Mouse (Mus musculus): ENCODE data around the gene Utrn. TPM values are rescaled to one million over a fixed set of nuclear protein-coding genes. Genes with fewer than 3 reads are reported as not detected.

Gene Utrn
- polyA plus RNA-seq, 1 experiment: 5.7 TPM

GRCm38 (mm10) chr10:12756692-12757091 is 112.5 kb downstream of the Utrn start:
- Histone ChIP-seq H3K27me3 (ENCODE audit: control insufficient read depth, insufficient read depth, low read length) (no peaks in the 10 kb centered on the region), H3K27ac (ENCODE audit: control insufficient read depth, insufficient read depth, low read depth, low read length) (no peak overlapping the region), H3K4me1 (ENCODE audit: control insufficient read depth, insufficient read depth, low read length) (no peaks in the 10 kb centered on the region), H3K4me3 (ENCODE audit: control insufficient read depth, low read depth, low read length) (no peak overlapping the region), H3K36me3 (ENCODE audit: control insufficient read depth, insufficient read depth, low read length) (no peaks in the 10 kb centered on the region)
- no peak for TF ChIP-seq CTCF (IDR thresholded peaks at IDR 0.05; ENCODE audit: control insufficient read depth, insufficient read depth, insufficient replicate concordance, low read depth, low read length)
- no peak for TF ChIP-seq POLR2A (IDR thresholded peaks at IDR 0.05; ENCODE audit: control insufficient read depth, low read depth, low read length)

DNA sequence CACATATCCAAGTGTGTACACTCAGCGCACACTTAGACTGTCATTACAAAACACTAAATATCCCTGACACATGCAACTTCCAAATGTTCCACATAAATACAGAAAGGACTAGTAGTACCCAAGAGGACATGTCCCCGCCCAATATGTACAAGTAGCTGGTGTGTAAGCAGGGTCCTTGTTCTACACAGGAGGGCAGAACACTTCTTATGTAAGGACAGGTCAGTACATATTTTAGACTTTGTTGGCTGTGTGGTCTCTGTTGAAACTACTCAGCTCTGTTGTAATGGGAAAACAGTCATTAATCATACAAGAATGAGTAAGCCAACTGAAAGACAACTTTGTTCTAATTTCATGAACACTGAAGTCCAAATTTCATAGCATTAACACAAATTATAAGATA is 114.3 kb downstream of the Utrn start:
- Histone ChIP-seq H3K27ac (ENCODE audit: control insufficient read depth, insufficient read depth, low read depth, low read length) (no peak overlapping the region), H3K4me3 (ENCODE audit: control insufficient read depth, low read depth, low read length) (no peak overlapping the region), H3K36me3 (ENCODE audit: control insufficient read depth, insufficient read depth, low read length) (no peaks in the 10 kb centered on the region), H3K27me3 (ENCODE audit: control insufficient read depth, insufficient read depth, low read length) (no peaks in the 10 kb centered on the region), H3K4me1 (ENCODE audit: control insufficient read depth, insufficient read depth, low read length) (no peaks in the 10 kb centered on the region)
- no peak for TF ChIP-seq POLR2A (IDR thresholded peaks at IDR 0.05; ENCODE audit: control insufficient read depth, low read depth, low read length)
- no peak for TF ChIP-seq CTCF (IDR thresholded peaks at IDR 0.05; ENCODE audit: control insufficient read depth, insufficient read depth, insufficient replicate concordance, low read depth, low read length)

GRCm38 (mm10) chr10:12754166-12754565 is 115.0 kb downstream of the Utrn start:
- Histone ChIP-seq H3K4me3 (ENCODE audit: control insufficient read depth, low read depth, low read length) (no peak overlapping the region), H3K4me1 (ENCODE audit: control insufficient read depth, insufficient read depth, low read length) (no peaks in the 10 kb centered on the region), H3K36me3 (ENCODE audit: control insufficient read depth, insufficient read depth, low read length) (no peaks in the 10 kb centered on the region), H3K27ac (ENCODE audit: control insufficient read depth, insufficient read depth, low read depth, low read length) (no peak overlapping the region), H3K27me3 (ENCODE audit: control insufficient read depth, insufficient read depth, low read length) (no peaks in the 10 kb centered on the region)
- TF ChIP-seq CTCF (IDR thresholded peaks at IDR 0.05; ENCODE audit: control insufficient read depth, insufficient read depth, insufficient replicate concordance, low read depth, low read length) (no peak), POLR2A (IDR thresholded peaks at IDR 0.05; ENCODE audit: control insufficient read depth, low read depth, low read length) (no peak)

DNA sequence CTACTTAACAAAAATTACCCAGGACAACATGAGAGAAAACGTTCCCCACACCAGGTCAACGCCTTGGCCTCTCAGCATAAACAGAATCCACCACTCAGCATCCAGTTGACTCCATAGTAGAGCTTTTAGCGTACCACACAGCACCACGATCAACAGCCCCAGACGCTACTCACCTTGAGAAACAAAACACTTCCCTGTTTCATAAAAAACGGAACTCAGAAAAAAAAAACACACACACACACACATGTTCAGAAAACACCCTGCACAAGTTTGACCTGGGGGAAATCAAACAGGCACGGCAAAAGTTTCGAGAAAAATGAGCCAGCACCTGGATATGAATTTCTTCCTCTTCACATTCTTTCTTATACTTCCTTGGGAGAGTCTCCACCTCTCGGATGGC is 125.4 kb downstream of the Utrn start:
- Histone ChIP-seq H3K36me3 (ENCODE audit: control insufficient read depth, insufficient read depth, low read length) (no peaks in the 10 kb centered on the region), H3K4me3 (ENCODE audit: control insufficient read depth, low read depth, low read length) (no peak overlapping the region), H3K27ac (ENCODE audit: control insufficient read depth, insufficient read depth, low read depth, low read length) (no peak overlapping the region), H3K4me1 (ENCODE audit: control insufficient read depth, insufficient read depth, low read length) (no peaks in the 10 kb centered on the region), H3K27me3 (ENCODE audit: control insufficient read depth, insufficient read depth, low read length) (no peaks in the 10 kb centered on the region)
- TF ChIP-seq POLR2A (IDR thresholded peaks at IDR 0.05; ENCODE audit: control insufficient read depth, low read depth, low read length) (no peak), CTCF (IDR thresholded peaks at IDR 0.05; ENCODE audit: control insufficient read depth, insufficient read depth, insufficient replicate concordance, low read depth, low read length) (no peak)

- no peaks in the 10 kb centered on the region for H3K36me3 ChIP-seq (ENCODE audit: control insufficient read depth, insufficient read depth, low read length)
- H3K4me1 ChIP-seq (ENCODE audit: control insufficient read depth, insufficient read depth, low read length): no peaks in the 10 kb centered on the region
- TF ChIP-seq POLR2A (IDR thresholded peaks at IDR 0.05; ENCODE audit: control insufficient read depth, low read depth, low read length): no peak
- TF ChIP-seq CTCF (IDR thresholded peaks at IDR 0.05; ENCODE audit: control insufficient read depth, insufficient read depth, insufficient replicate concordance, low read depth, low read length): no peak
- H3K27me3 ChIP-seq (ENCODE audit: control insufficient read depth, insufficient read depth, low read length): no peaks in the 10 kb centered on the region
- H3K4me3 ChIP-seq (ENCODE audit: control insufficient read depth, low read depth, low read length): no peak overlapping the region
- no peak overlapping the region for H3K27ac ChIP-seq (ENCODE audit: control insufficient read depth, insufficient read depth, low read depth, low read length)
Observed at GRCm38 (mm10) chr10:12739302-12739987, 129.7 kb downstream of the Utrn start.

GRCm38 (mm10) chr10:12737926-12738325 is 131.2 kb downstream of the Utrn start:
- Histone ChIP-seq H3K27ac (ENCODE audit: control insufficient read depth, insufficient read depth, low read depth, low read length) (no peak overlapping the region; the same call in 1 of the 2 replicates), H3K4me1 (ENCODE audit: control insufficient read depth, insufficient read depth, low read length) (no peaks in the 10 kb centered on the region), H3K36me3 (ENCODE audit: control insufficient read depth, insufficient read depth, low read length) (no peaks in the 10 kb centered on the region), H3K27me3 (ENCODE audit: control insufficient read depth, insufficient read depth, low read length) (no peaks in the 10 kb centered on the region), H3K4me3 (ENCODE audit: control insufficient read depth, low read depth, low read length) (no peak overlapping the region)
- TF ChIP-seq POLR2A (IDR thresholded peaks at IDR 0.05; ENCODE audit: control insufficient read depth, low read depth, low read length) (no peak), CTCF (IDR thresholded peaks at IDR 0.05; ENCODE audit: control insufficient read depth, insufficient read depth, insufficient replicate concordance, low read depth, low read length) (no peak)

- Histone ChIP-seq H3K4me3 (ENCODE audit: control insufficient read depth, low read depth, low read length) (no peak overlapping the region), H3K27ac (ENCODE audit: control insufficient read depth, insufficient read depth, low read depth, low read length) (no peak overlapping the region), H3K27me3 (ENCODE audit: control insufficient read depth, insufficient read depth, low read length) (no peaks in the 10 kb centered on the region), H3K36me3 (ENCODE audit: control insufficient read depth, insufficient read depth, low read length) (no peaks in the 10 kb centered on the region), H3K4me1 (ENCODE audit: control insufficient read depth, insufficient read depth, low read length) (no peaks in the 10 kb centered on the region)
- TF ChIP-seq POLR2A (IDR thresholded peaks at IDR 0.05; ENCODE audit: control insufficient read depth, low read depth, low read length): no peak
- no peak for TF ChIP-seq CTCF (IDR thresholded peaks at IDR 0.05; ENCODE audit: control insufficient read depth, insufficient read depth, insufficient replicate concordance, low read depth, low read length)
Observed at GRCm38 (mm10) chr10:12736861-12737835, 132.0 kb downstream of the Utrn start.

All from testis, adult 2 months (tissue).